Mouse (Mus musculus) heart, embryonic 12.5 days (tissue): ENCODE results near the gene Cd82. TPM values are rescaled to one million over a fixed set of nuclear protein-coding genes. Genes with fewer than 3 reads are reported as not detected.
A peak's percentile ranks its signal among the peaks of the same experiment; 100 is the strongest.

Experiments
- ATAC-seq: fragments of 200-750 bp; cut with Nextera tagmentation; 2 replicates; pipeline ENCODE4 v1.8.0; 2017; ENCODE audit warnings: moderate TSS enrichment, moderate library complexity; ENCODE audit not compliant: insufficient number of reproducible peaks, low FRiP score
- H3K27ac ChIP-seq: fragments of 300-500 bp; sonication (generic); 2 replicates; pipeline ENCODE4 v1.5.1; 2016; ENCODE audit warnings: mild to moderate bottlenecking, moderate library complexity; ENCODE audit not compliant: poor library complexity, severe bottlenecking
- H3K27me3 ChIP-seq: fragments of 300-500 bp; sonication (generic); replicated peaks from 2 replicates; pipeline ENCODE4 v1.6.1; 2016; ENCODE audit warnings: mild to moderate bottlenecking, moderate library complexity
- H3K36me3 ChIP-seq: fragments of 300-500 bp; sonication (generic); 2 replicates; pipeline ENCODE4 v1.6.1; 2016; ENCODE audit warnings: mild to moderate bottlenecking, moderate library complexity
- H3K4me1 ChIP-seq: fragments of 300-500 bp; sonication (generic); replicated peaks from 2 replicates; pipeline ENCODE4 v1.6.1; 2016; ENCODE audit warnings: mild to moderate bottlenecking
- H3K4me2 ChIP-seq: fragments of 300-500 bp; sonication (generic); 2 replicates; pipeline ENCODE4 v1.6.1; 2016; ENCODE audit warnings: mild to moderate bottlenecking, moderate library complexity
- H3K4me3 ChIP-seq: fragments of 300-500 bp; sonication (generic); 2 replicates; pipeline ENCODE4 v1.5.1; 2016; ENCODE audit warnings: mild to moderate bottlenecking
- H3K9ac ChIP-seq: fragments of 300-500 bp; sonication (generic); 2 replicates; pipeline ENCODE4 v1.6.1; 2016; ENCODE audit warnings: mild to moderate bottlenecking, moderate library complexity
- H3K9me3 ChIP-seq: fragments of 300-500 bp; sonication (generic); replicated peaks from 2 replicates; pipeline ENCODE4 v1.6.1; 2016; ENCODE audit warnings: mild to moderate bottlenecking, moderate library complexity
- WGBS: fragments of 180-500 bp; shearing (Covaris S2); methylation state at CpG from one replicate; pipeline ENCODE4 v1.1.7; 2016; 5-methylcytosine and 5-hydroxymethylcytosine counted together
- polyA plus RNA-seq: library from polyadenylated mRNA; unstranded; fragments of >200 nt; fragmentation: Nextera tagmentation; extraction: Ambion mirVana; gene quantifications from 2 replicates; pipeline ENCODE4 v1.2.1, GENCODE M21; 2016

Gene Cd82
- polyA plus RNA-seq, 1 experiment from 2014 or later = 19.6 TPM

DNA sequence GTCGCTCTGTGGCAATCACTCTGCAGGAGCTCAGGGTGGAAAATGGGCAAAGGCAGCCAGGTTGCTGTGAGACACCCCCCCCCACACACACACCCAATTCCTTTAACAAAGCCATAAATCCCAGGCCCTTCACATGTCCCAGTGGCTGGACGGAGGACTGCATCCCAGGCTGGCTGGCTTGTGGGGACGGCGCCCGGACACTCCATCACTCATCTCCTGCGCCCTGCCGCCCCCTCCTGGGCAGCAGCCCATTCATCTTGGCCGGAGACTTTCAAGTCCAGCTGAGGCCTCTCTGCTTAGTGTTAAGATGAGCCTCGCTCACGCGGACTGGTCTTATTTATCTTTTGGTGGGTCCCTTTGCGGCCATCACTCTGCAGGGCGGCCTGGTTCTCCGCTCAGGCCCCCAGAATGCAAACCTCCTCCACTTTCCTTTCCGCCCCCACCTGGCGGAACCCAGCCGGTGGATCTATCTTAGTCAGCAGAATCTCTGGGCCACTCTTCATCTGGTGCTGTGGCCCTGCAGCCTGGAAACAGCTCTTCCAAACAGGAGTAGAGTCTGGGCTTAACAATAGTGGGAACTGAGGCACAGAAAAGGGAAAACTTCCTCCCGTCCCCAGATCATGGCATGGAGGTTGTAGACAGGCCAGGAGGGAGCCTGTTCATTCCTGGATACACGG lies 26.1 kb upstream of the Cd82 start:
- ATAC-seq = no peak
- WGBS = 24% methylated on average over 19 of the region's 19 CpGs
- H3K27ac ChIP-seq = no peak overlapping the region
- no peaks in the 10 kb centered on the region for H3K36me3 ChIP-seq
- H3K4me2 ChIP-seq = no peak overlapping the region
- H3K9me3 ChIP-seq = no peaks in the 10 kb centered on the region
- no peak overlapping the region for H3K9ac ChIP-seq
- no peak overlapping the region for H3K4me3 ChIP-seq
- 0 out of 2 replicates have a peak, but pooled peaks cover 5% of the 10 kb centered on the region for H3K4me1 ChIP-seq
- H3K27me3 ChIP-seq = peaks cover 42% of the 10 kb centered on the region

DNA sequence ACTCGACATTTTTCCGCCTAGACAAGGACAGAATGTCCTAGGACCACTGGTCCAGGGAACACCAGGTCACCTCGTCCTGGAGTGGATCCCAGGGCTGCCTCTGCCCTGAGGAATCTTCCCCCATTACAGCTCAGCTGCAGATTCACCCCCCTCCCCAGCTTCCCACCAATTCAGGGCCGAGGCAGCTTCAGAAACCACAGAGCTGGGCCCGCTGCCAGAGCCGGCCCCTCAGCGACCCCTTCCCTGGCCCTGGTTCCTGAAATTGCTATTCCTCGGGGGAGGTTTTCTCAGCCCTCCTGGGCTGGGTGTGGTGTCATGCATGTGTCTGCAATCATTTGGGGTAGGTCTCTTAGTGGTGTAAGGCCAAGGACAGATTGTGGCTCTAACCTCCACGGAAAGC lies 22.5 kb upstream of the Cd82 start:
- Histone ChIP-seq H3K4me2 (no peak overlapping the region), H3K9ac (no peak overlapping the region), H3K9me3 (no peaks in the 10 kb centered on the region), H3K36me3 (no peaks in the 10 kb centered on the region), H3K27me3 (peaks cover 37% of the 10 kb centered on the region), H3K4me3 (no peak overlapping the region), H3K27ac (no peak overlapping the region), H3K4me1 (peaks cover 5% of the 10 kb centered on the region; the same call in 1 of the 2 replicates)
- 47% methylated on average over 9 of the region's 9 CpGs for WGBS
- no peak for ATAC-seq

- Histone ChIP-seq H3K27ac (no peak overlapping the region), H3K27me3 (peaks cover 11% of the 10 kb centered on the region; the same call in 1 of the 2 replicates), H3K4me1 (no peaks in the 10 kb centered on the region; the same call in 1 of the 2 replicates), H3K9me3 (no peaks in the 10 kb centered on the region), H3K4me2 (no peak overlapping the region), H3K4me3 (no peak overlapping the region), H3K36me3 (no peaks in the 10 kb centered on the region), H3K9ac (no peak overlapping the region)
- 47% methylated on average over 6 of the region's 6 CpGs for WGBS
- ATAC-seq = no peak
Observed at GRCm38 (mm10) chr2:93482036-93482644, 19.2 kb upstream of the Cd82 start.

GRCm38 (mm10) chr2:93478744-93479143 lies 15.8 kb upstream of the Cd82 start:
- H3K9me3 ChIP-seq = no peaks in the 10 kb centered on the region
- ATAC-seq = no peak
- H3K27me3 ChIP-seq = peaks cover 35% of the 10 kb centered on the region
- H3K27ac ChIP-seq = no peak overlapping the region
- H3K4me3 ChIP-seq = no peak overlapping the region
- no peak overlapping the region for H3K4me2 ChIP-seq
- WGBS = 67% methylated on average over 5 of the region's 5 CpGs
- H3K36me3 ChIP-seq = no peaks in the 10 kb centered on the region
- no peaks in the 10 kb centered on the region; the same call in 1 of the 2 replicates for H3K4me1 ChIP-seq
- no peak overlapping the region for H3K9ac ChIP-seq

DNA sequence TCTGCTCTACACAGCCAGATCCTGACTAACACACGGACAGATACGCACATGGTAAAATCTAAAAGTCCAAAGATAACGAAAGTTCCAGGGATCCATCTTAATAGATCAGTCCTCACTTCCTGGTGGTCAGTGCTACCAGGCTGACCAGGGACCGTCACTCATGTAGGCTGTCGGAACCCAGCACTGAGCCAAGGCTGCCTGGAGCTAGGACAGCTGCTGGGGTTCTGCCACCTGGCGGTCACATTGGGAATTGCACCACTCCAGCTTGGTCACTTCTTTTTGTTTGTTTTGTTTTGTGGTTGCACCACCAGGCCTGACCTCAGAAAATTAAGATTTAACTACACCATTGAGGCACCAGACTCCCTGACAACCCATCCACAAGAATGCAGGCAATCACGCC lies 14.6 kb upstream of the Cd82 start:
- no peak overlapping the region for H3K4me3 ChIP-seq
- H3K27me3 ChIP-seq = peaks cover 29% of the 10 kb centered on the region
- 43% methylated on average over 7 of the region's 7 CpGs for WGBS
- ATAC-seq = no peak
- H3K9ac ChIP-seq = no peak overlapping the region
- H3K4me2 ChIP-seq = no peak overlapping the region
- H3K36me3 ChIP-seq = no peaks in the 10 kb centered on the region
- H3K9me3 ChIP-seq = no peaks in the 10 kb centered on the region
- no peak overlapping the region for H3K27ac ChIP-seq
- no peaks in the 10 kb centered on the region; the same call in 1 of the 2 replicates for H3K4me1 ChIP-seq

DNA sequence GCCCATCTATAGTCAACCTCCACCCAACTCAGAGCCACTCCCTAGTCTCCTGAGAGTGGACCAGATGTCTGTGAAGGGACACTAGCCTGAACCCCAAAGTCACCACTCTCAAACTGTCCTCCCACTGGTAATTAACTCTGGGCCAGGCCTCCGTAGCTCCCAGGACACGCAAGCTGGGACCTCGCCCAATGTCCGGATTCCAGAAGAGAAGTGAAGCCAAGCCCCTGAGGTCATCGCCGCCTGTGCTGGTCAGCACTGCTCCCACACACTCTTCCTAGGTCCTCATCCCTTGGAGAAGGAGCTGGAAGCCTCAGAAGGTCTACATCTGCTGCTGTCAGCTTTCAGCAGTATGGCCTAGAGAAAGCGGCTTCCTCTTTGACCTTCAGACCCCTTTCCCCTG lies 13.5 kb upstream of the Cd82 start:
- no peak overlapping the region for H3K4me3 ChIP-seq
- H3K9ac ChIP-seq = no peak overlapping the region
- no peaks in the 10 kb centered on the region for H3K4me1 ChIP-seq
- no peaks in the 10 kb centered on the region for H3K9me3 ChIP-seq
- no peaks in the 10 kb centered on the region for H3K36me3 ChIP-seq
- H3K4me2 ChIP-seq = no peak overlapping the region
- H3K27ac ChIP-seq = no peak overlapping the region
- H3K27me3 ChIP-seq = peaks cover 24% of the 10 kb centered on the region
- 68% methylated on average over 7 of the region's 7 CpGs for WGBS
- ATAC-seq = no peak

GRCm38 (mm10) chr2:93475040-93475439 lies 12.1 kb upstream of the Cd82 start:
- H3K9ac ChIP-seq = no peak overlapping the region
- H3K4me2 ChIP-seq = no peak overlapping the region
- under 1% methylated on average over 11 of the region's 11 CpGs for WGBS
- no peak overlapping the region for H3K27ac ChIP-seq
- H3K9me3 ChIP-seq = no peaks in the 10 kb centered on the region
- peak; percentile 34; the same call in 1 of the 2 replicates for ATAC-seq
- H3K27me3 ChIP-seq = peaks cover 24% of the 10 kb centered on the region
- H3K36me3 ChIP-seq = no peaks in the 10 kb centered on the region
- peaks cover 7% of the 10 kb centered on the region; the same call in 1 of the 2 replicates for H3K4me1 ChIP-seq
- H3K4me3 ChIP-seq = no peak overlapping the region

DNA sequence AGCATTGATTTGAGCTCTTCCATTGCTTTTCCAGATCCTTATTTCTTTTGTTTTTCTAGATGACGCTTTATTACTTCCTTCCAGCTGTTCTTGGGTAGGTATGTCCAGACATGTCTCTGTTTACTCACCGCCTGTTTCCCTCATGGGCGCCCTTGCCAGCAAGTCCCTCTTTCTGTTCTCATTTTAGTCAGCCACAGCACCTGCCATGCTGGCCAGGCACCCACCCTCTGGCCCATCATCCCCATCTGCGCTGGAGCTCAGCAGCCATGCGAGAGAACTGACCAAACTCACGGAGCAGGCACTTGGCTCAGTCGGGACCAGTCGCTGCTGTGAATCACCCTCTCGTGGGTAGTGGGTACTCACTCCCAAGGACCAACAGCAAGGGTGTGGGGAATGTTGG lies 11.0 kb upstream of the Cd82 start:
- Histone ChIP-seq H3K4me2 (no peak overlapping the region), H3K27ac (no peak overlapping the region), H3K4me1 (peaks cover 10% of the 10 kb centered on the region; the same call in 1 of the 2 replicates), H3K4me3 (no peak overlapping the region), H3K9me3 (no peaks in the 10 kb centered on the region), H3K27me3 (peaks cover 24% of the 10 kb centered on the region), H3K9ac (no peak overlapping the region), H3K36me3 (no peaks in the 10 kb centered on the region)
- ATAC-seq = no peak
- WGBS = 73% methylated on average over 9 of the region's 9 CpGs

DNA sequence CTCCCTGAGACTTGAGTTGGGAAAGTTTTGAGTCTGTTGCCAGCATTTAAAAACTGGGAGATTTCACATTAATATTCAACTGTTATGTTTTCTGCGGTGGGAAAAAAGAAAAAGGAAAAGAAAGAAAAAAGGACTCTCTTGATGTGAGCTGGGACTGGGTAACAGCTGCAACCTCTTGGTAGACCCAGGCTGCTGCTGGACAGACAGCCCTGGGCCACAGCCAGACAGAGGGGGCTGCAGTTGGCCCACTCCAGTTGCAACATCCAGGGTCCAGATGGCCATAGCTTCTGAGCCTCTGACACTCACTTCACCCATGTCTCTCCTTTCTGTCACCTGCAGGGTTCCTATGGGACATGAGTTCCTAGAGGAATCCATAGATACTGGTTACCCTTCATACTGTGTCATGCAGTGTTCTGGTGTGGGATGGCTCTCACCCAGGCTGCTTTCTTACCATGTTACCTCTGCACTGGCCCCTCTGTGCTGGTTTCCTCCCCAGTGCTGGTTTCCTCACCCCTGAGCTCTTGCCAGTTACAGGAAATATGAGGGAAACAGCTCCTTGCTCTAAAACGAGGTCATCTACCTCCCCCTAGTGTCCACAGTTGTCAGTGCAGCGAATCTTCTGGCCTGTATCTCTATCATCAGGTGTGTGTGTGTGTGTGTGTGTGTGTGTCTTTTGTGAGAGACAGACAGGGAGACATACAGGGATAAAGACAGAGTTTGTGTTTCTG lies 8.1 kb upstream of the Cd82 start:
- ATAC-seq = no peak
- Histone ChIP-seq H3K27me3 (peaks cover 12% of the 10 kb centered on the region), H3K4me1 (peaks cover 10% of the 10 kb centered on the region; the same call in 1 of the 2 replicates), H3K36me3 (no peaks in the 10 kb centered on the region), H3K4me3 (0 out of 2 replicates have a peak overlapping the region, but pooled peaks have one; percentile 48), H3K4me2 (peak overlapping the region; percentile 85), H3K27ac (no peak overlapping the region), H3K9me3 (no peaks in the 10 kb centered on the region), H3K9ac (peak overlapping the region; percentile 63; the same call in 1 of the 2 replicates)
- WGBS = 23% methylated on average over 3 of the region's 3 CpGs

- 3% methylated on average over 9 of the region's 9 CpGs for WGBS
- Histone ChIP-seq H3K9me3 (no peaks in the 10 kb centered on the region), H3K27me3 (peaks cover 5% of the 10 kb centered on the region), H3K4me1 (peaks cover 10% of the 10 kb centered on the region; the same call in 1 of the 2 replicates), H3K9ac (peak overlapping the region; percentile 63), H3K27ac (no peak overlapping the region), H3K4me2 (peak overlapping the region; percentile 85), H3K36me3 (no peaks in the 10 kb centered on the region), H3K4me3 (peak overlapping the region; percentile 48)
- ATAC-seq = peak; percentile 46; the same call in 1 of the 2 replicates
Observed at GRCm38 (mm10) chr2:93470127-93470526, 7.2 kb upstream of the Cd82 start.

- 8% methylated on average over 7 of the region's 7 CpGs for WGBS
- Histone ChIP-seq H3K4me3 (no peak overlapping the region), H3K27ac (no peak overlapping the region), H3K27me3 (peaks cover 3% of the 10 kb centered on the region), H3K9ac (no peak overlapping the region), H3K4me1 (peaks cover 10% of the 10 kb centered on the region; the same call in 1 of the 2 replicates), H3K36me3 (no peaks in the 10 kb centered on the region), H3K4me2 (no peak overlapping the region), H3K9me3 (no peaks in the 10 kb centered on the region)
- ATAC-seq = no peak
Observed at GRCm38 (mm10) chr2:93469118-93469517, 6.2 kb upstream of the Cd82 start.
